ENCODE assay signal across 8 mouse cellular contexts in genomic region chr14:20929814-20930434, GRCm38 (mm10). TPM values are rescaled to one million over a fixed set of nuclear protein-coding genes. Genes with fewer than 3 reads are reported as not detected.
A peak's percentile ranks its signal among the peaks of the same experiment; 100 is the strongest.
DNase-seq lines count a peak whose midpoint lies in the region; ATAC-seq and TF ChIP-seq lines count a peak whose summit lies in the region.

No protein-coding gene starts in this region.

- intact Hi-C loops in gastrocnemius, postnatal 14 days (cut with DNase I; ENCODE audit: low total_unique reads): loop anchor here (5.0 kb wide), 1 partner anchor 42 kb away; no protein-coding TSS in a partner anchor

- no peaks in the 10 kb centered on the region for H3K9me3 ChIP-seq in embryonic facial prominence, embryonic 11.5 days (replicated peaks; ENCODE audit: control insufficient read depth, low read length)
- no peaks in the 10 kb centered on the region for H3K9me3 ChIP-seq in heart, embryonic 15.5 days (replicated peaks)

- no peak for TF ChIP-seq CTCF in small intestine, adult 2 months (IDR thresholded peaks at IDR 0.05; ENCODE audit: extremely low read depth, insufficient read length, insufficient replicate concordance, low read depth, low read length)

- H3K4me3 ChIP-seq in embryonic facial prominence, embryonic 11.5 days (ENCODE audit: low read depth, low read length): peak overlapping the region; percentile 82
- peak overlapping the region; percentile 76 for H3K4me3 ChIP-seq in heart, embryonic 15.5 days
- H3K4me3 ChIP-seq in small intestine, adult 2 months (ENCODE audit: low read depth, low read length): peak overlapping the region; percentile 86

- ATAC-seq in embryonic facial prominence, embryonic 11.5 days (replicated peaks; ENCODE audit: insufficient number of reproducible peaks, low FRiP score, low TSS enrichment, low read depth): no peak; the same call in 1 of the 2 replicates
- 0 out of 2 replicates have a peak, but pooled peaks have one; percentile 1 for ATAC-seq in heart, embryonic 15.5 days (replicated peaks; ENCODE audit: insufficient number of reproducible peaks, insufficient read depth, low FRiP score, low read depth)

- peak; percentile 5 for DNase-seq in gastrocnemius, postnatal 14 days
- DNase-seq in gastrocnemius, postnatal 25 days: no peak
- peak; percentile 45 for DNase-seq in ES-CJ7 (ENCODE audit: low read depth, low spot score)
- peak; percentile 2 for DNase-seq in embryonic facial prominence, embryonic 11.5 days (ENCODE audit: low spot score)
- peak; percentile 24 to 48 for DNase-seq in kidney, postnatal 4 days
- peak; percentile 42 to 51 for DNase-seq in lung, postnatal 4 days

- H3K36me3 ChIP-seq in embryonic facial prominence, embryonic 11.5 days (replicated peaks; ENCODE audit: control insufficient read depth, insufficient read depth, low read depth, low read length): no peaks in the 10 kb centered on the region
- no peaks in the 10 kb centered on the region for H3K36me3 ChIP-seq in heart, embryonic 15.5 days
- H3K36me3 ChIP-seq in small intestine, adult 2 months (ENCODE audit: control insufficient read depth, insufficient read depth, low read length): no peaks in the 10 kb centered on the region

- 2% methylated on average over 19 of the region's 19 CpGs for WGBS in embryonic facial prominence, embryonic 11.5 days
- 1% methylated on average over 19 of the region's 19 CpGs for WGBS in heart, embryonic 15.5 days
- WGBS in small intestine, adult 2 months: 1% methylated on average over 19 of the region's 19 CpGs

- H3K4me2 ChIP-seq in embryonic facial prominence, embryonic 11.5 days (ENCODE audit: low read depth, low read length): peak overlapping the region; percentile 79
- peak overlapping the region; percentile 76 for H3K4me2 ChIP-seq in heart, embryonic 15.5 days

- no peaks in the 10 kb centered on the region for H3K4me1 ChIP-seq in embryonic facial prominence, embryonic 11.5 days (ENCODE audit: control insufficient read depth, insufficient read depth, low read length)
- H3K4me1 ChIP-seq in heart, embryonic 15.5 days (replicated peaks): peaks cover 34% of the 10 kb centered on the region
- H3K4me1 ChIP-seq in small intestine, adult 2 months (ENCODE audit: control insufficient read depth, insufficient read depth, insufficient read length, low read length): peaks cover 8% of the 10 kb centered on the region; the same call in 1 of the 2 replicates

- no peaks in the 10 kb centered on the region for H3K27me3 ChIP-seq in embryonic facial prominence, embryonic 11.5 days (ENCODE audit: control insufficient read depth, insufficient read depth, low read length)
- H3K27me3 ChIP-seq in heart, embryonic 15.5 days: no peaks in the 10 kb centered on the region
- H3K27me3 ChIP-seq in small intestine, adult 2 months (ENCODE audit: control insufficient read depth, insufficient read depth, low read length): no peaks in the 10 kb centered on the region

- H3K9ac ChIP-seq in embryonic facial prominence, embryonic 11.5 days (replicated peaks; ENCODE audit: low read length): peak overlapping the region; percentile 83
- H3K9ac ChIP-seq in heart, embryonic 15.5 days: peak overlapping the region; percentile 90

- peak overlapping the region; percentile 80 for H3K27ac ChIP-seq in embryonic facial prominence, embryonic 11.5 days (replicated peaks; ENCODE audit: low read depth, low read length)
- H3K27ac ChIP-seq in heart, embryonic 15.5 days: peak overlapping the region; percentile 95
- H3K27ac ChIP-seq in small intestine, adult 2 months (ENCODE audit: insufficient read depth, low read depth, low read length): peak overlapping the region; percentile 93

- 0 out of 2 replicates have a peak, but pooled peaks have one; percentile 3 for TF ChIP-seq POLR2A in small intestine, adult 2 months (IDR thresholded peaks at IDR 0.05; ENCODE audit: low read depth, low read length)

RNA-seq across cellular contexts. Expression of gene Vcl, which starts 0.7 kb away (rescaled TPM):
- total RNA-seq in gastrocnemius, postnatal 14 days (2021): 100 to 1,000 TPM in 1 of 2 experiments, 10 to 100 TPM in 1; 95.8 to 119 TPM
- 10 to 100 TPM; 78.4 to 94.0 TPM for total RNA-seq in gastrocnemius, postnatal 25 days (2021)
- polyA plus RNA-seq in embryonic facial prominence, embryonic 11.5 days (2014; fragmentation: Nextera tagmentation; extraction: Ambion mirVana): 40.4 and 43.8 TPM in 2 replicates
- 82.2 and 89.1 TPM in 2 replicates for polyA plus RNA-seq in heart, embryonic 15.5 days (2015; fragmentation: Nextera tagmentation; extraction: Ambion mirVana)
- polyA plus RNA-seq in small intestine, adult 2 months (2012; rRNA removed): 10.7 and 18.5 TPM in 2 replicates
